Mouse (Mus musculus) effector memory CD4-positive, alpha-beta T cell, adult 7 months (primary cell): Measurements from ENCODE around the gene Olfr811. TPM values are rescaled to one million over a fixed set of nuclear protein-coding genes. Genes with fewer than 3 reads are reported as not detected.

Source experiments
- polyA plus RNA-seq: library from polyadenylated mRNA; unstranded; fragments of 100-300 nt; shearing (Covaris generic); gene quantifications from one replicate; pipeline ENCODE4 v1.2.1, GENCODE M21; 2017

Olfr811 gene
- polyA plus RNA-seq: not detected

GRCm38 (mm10) chr10:129804296-129804695 is at the start of gene Olfr811:
Olfr811 (minus strand) TSS chr10:129804396.

GRCm38 (mm10) chr10:129845994-129846393 is 41.8 kb upstream of the Olfr811 start, which contains the start of gene Olfr812:
Olfr812 (minus strand) TSS chr10:129846094.

GRCm38 (mm10) chr10:129794817-129795216 is 9.4 kb downstream of the Olfr811 start, which contains the start of gene Olfr810:
Olfr810 (minus strand) TSS chr10:129794917.

DNA sequence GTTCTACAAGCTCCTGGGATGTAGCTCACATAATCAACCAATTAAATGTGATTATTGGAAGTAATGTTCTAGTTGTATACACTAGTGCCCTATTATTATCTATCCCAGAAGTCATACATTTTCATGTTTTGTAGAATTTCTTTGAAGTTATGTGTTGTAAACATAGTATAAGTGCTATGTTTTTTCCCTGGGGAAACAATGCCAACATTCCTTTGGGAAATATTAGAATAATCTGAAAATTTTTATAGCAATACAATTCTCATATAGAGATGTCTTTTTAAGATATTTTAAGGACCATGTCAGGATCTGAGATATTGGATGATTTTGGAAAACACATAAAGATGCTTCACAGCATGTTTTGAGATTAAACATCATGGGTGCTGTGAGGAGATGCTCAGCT is 29.9 kb downstream of the Olfr811 start, which contains the start of gene Olfr809:
Gene Olfr809, plus strand, starts transcription at position 301 of the 400 bp plus-strand sequence.

GRCm38 (mm10) chr10:129765182-129765581 is 39.0 kb downstream of the Olfr811 start, which contains the start of gene Olfr808:
Olfr808 (plus strand) TSS chr10:129765482.

GRCm38 (mm10) chr10:129757693-129758092 is 46.5 kb downstream of the Olfr811 start, which contains the start of gene Olfr807:
Olfr807 (minus strand) TSS chr10:129757793.

Other genes with a start within 250 kb of the Olfr811 start
- not detected for gene Olfr794, start 236.7 kb downstream of the Olfr811 start, polyA plus RNA-seq
- not detected for gene Olfr796, start 191.8 kb downstream of the Olfr811 start, polyA plus RNA-seq
- 0.38 TPM for gene Olfr798, start 176.5 kb downstream of the Olfr811 start, polyA plus RNA-seq
- gene Olfr799, start 166.9 kb downstream of the Olfr811 start, polyA plus RNA-seq: not detected
- gene Olfr800, start 146.7 kb downstream of the Olfr811 start, polyA plus RNA-seq: not detected
- gene Olfr801, start 130.5 kb downstream of the Olfr811 start, polyA plus RNA-seq: not detected
- not detected for gene Olfr802, start 116.2 kb downstream of the Olfr811 start, polyA plus RNA-seq
- not detected for gene Olfr803, start 110.1 kb downstream of the Olfr811 start, polyA plus RNA-seq
- not detected for gene Olfr804, start 101.2 kb downstream of the Olfr811 start, polyA plus RNA-seq
- not detected for gene Olfr805, start 75.0 kb downstream of the Olfr811 start, polyA plus RNA-seq
- gene Olfr806, start 62.5 kb downstream of the Olfr811 start, polyA plus RNA-seq: not detected
- gene Olfr807, start 46.6 kb downstream of the Olfr811 start, polyA plus RNA-seq: 0.21 TPM
- not detected for gene Olfr808, start 38.9 kb downstream of the Olfr811 start, polyA plus RNA-seq
- gene Olfr809, start 29.8 kb downstream of the Olfr811 start, polyA plus RNA-seq: not detected
- not detected for gene Olfr810, start 9.5 kb downstream of the Olfr811 start, polyA plus RNA-seq
- gene Olfr812, start 41.7 kb upstream of the Olfr811 start, polyA plus RNA-seq: not detected
- not detected for gene Olfr813, start 51.0 kb upstream of the Olfr811 start, polyA plus RNA-seq
- 0.11 TPM for gene Olfr814, start 75.5 kb upstream of the Olfr811 start, polyA plus RNA-seq
- gene Olfr815, start 101.5 kb upstream of the Olfr811 start, polyA plus RNA-seq: 0.21 TPM
- gene Olfr816, start 111.2 kb upstream of the Olfr811 start, polyA plus RNA-seq: 1.5 TPM
- not detected for gene Olfr818, start 144.7 kb upstream of the Olfr811 start, polyA plus RNA-seq
- not detected for gene Olfr819, start 162.9 kb upstream of the Olfr811 start, polyA plus RNA-seq
- gene Olfr247, start 171.7 kb upstream of the Olfr811 start, polyA plus RNA-seq: not detected
- 0.40 TPM for gene Gm10310, start 180.7 kb upstream of the Olfr811 start, polyA plus RNA-seq
- gene Olfr820, start 208.2 kb upstream of the Olfr811 start, polyA plus RNA-seq: not detected
- gene Olfr821, start 226.0 kb upstream of the Olfr811 start, polyA plus RNA-seq: not detected